Mouse (Mus musculus) lung, adult 2 months (tissue): ENCODE results near the gene Frrs1l.

ENCODE experiments used
- CTCF ChIP-seq: fragments of 200-500 bp; IDR thresholded peaks from 2 replicates; pipeline ENCODE4 v1.5.1; 2011; ENCODE audit warnings: mild to moderate bottlenecking, low read length, control low read depth; ENCODE audit not compliant: insufficient read depth
- POLR2A ChIP-seq: fragments of 200-500 bp; IDR thresholded peaks from 2 replicates; pipeline ENCODE4 v1.6.1; 2011; ENCODE audit warnings: low read depth, mild to moderate bottlenecking, control low read depth, low read length, borderline replicate concordance; ENCODE audit errors: extremely low read depth

DNA sequence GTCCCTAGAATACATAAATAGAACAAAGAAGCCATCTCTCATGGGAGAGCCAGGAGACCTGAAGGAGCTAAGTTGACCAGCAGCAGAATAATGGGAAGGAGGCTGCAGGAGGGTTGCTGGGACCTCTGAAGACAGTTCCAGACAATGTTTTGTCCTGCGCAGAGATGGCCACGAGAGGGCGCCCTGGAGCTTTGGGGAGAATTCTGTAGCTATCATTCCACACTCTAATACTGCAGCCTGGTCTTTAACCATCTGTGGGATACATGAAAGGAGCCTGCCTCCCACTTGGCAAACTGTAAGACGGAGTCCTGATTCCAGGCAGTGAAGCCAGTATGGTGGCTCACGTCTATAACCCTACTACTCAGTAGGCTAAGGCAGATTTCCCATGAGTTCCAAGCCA lies 27.0 kb upstream of the Frrs1l start:
- no peak for TF ChIP-seq POLR2A
- peak; percentile 81 for TF ChIP-seq CTCF
